Mouse (Mus musculus) small intestine, adult 2 months (tissue): Measurements from ENCODE around the gene Arid5b.

ENCODE experiments used
- CTCF ChIP-seq: fragments of 200-500 bp; IDR thresholded peaks from 2 replicates; pipeline ENCODE4 v1.5.1; 2012; ENCODE audit warnings: low read depth, mild to moderate bottlenecking, control low read depth, inconsistent platforms, low read length, moderate library complexity, mixed read lengths; ENCODE audit not compliant: insufficient replicate concordance, insufficient read length; ENCODE audit errors: extremely low read depth
- POLR2A ChIP-seq: fragments of 200-500 bp; IDR thresholded peaks from 2 replicates; pipeline ENCODE4 v1.6.1; 2012; ENCODE audit warnings: low read depth, mild to moderate bottlenecking, control low read depth, inconsistent platforms, low read length, moderate library complexity

DNA sequence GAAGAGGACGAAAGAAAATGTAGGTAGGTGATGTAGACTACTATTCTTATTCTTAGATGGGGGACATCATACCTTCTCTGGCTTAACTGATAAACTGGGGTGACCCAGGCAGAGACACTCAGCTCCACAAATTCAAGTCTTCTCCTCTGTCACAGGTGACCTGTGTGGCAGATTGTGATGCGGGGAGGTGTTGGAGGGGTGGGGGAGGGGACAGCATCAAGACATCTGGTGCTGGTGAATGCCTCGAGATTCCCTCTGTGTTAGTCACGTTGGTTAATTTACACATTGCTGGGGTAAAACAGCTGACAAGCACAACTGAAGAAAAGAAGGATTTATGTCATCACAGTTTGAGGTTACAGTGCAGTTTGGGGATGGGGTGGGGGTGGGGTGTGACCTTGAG, 42.4 kb upstream of the Arid5b start:
- TF ChIP-seq CTCF, result no peak
- no peak for TF ChIP-seq POLR2A
